Mouse (Mus musculus) testis, adult 2 months (tissue): ENCODE measurements around the gene D630045J12Rik. TPM values are rescaled to one million over a fixed set of nuclear protein-coding genes. Genes with fewer than 3 reads are reported as not detected.

Experiments used
- H3K27ac ChIP-seq: fragments of 200-500 bp; 2 replicates; pipeline ENCODE4 v1.5.1; 2012; ENCODE audit warnings: low read depth, low read length; ENCODE audit not compliant: control insufficient read depth, insufficient read depth
- H3K27me3 ChIP-seq: fragments of 200-500 bp; 2 replicates; pipeline ENCODE4 v1.6.1; 2012; ENCODE audit warnings: mild to moderate bottlenecking, low read length, moderate library complexity; ENCODE audit not compliant: control insufficient read depth, insufficient read depth
- H3K36me3 ChIP-seq: fragments of 200-500 bp; 2 replicates; pipeline ENCODE4 v1.6.1; 2012; ENCODE audit warnings: mild to moderate bottlenecking, low read length; ENCODE audit not compliant: control insufficient read depth, insufficient read depth
- H3K4me1 ChIP-seq: fragments of 200-500 bp; 2 replicates; pipeline ENCODE4 v1.6.1; 2012; ENCODE audit warnings: low read length; ENCODE audit not compliant: control insufficient read depth, insufficient read depth
- H3K4me3 ChIP-seq: fragments of 200-500 bp; 2 replicates; pipeline ENCODE4 v1.5.1; 2012; ENCODE audit warnings: low read depth, mild to moderate bottlenecking, low read length, moderate library complexity, mixed read lengths; ENCODE audit not compliant: control insufficient read depth
- CTCF ChIP-seq: fragments of 200-500 bp; IDR thresholded peaks from 2 replicates; pipeline ENCODE4 v1.5.1; 2012; ENCODE audit warnings: low read depth, mild to moderate bottlenecking, inconsistent platforms, low read length, moderate library complexity; ENCODE audit not compliant: control insufficient read depth, insufficient read depth, insufficient replicate concordance
- POLR2A ChIP-seq: fragments of 200-500 bp; IDR thresholded peaks from 2 replicates; pipeline ENCODE4 v1.6.1; 2012; ENCODE audit warnings: low read depth, mild to moderate bottlenecking, inconsistent platforms, low read length, moderate library complexity; ENCODE audit not compliant: control insufficient read depth
- polyA plus RNA-seq: library from polyadenylated mRNA; depleted of rRNA; stranded (reverse); fragments of >200 nt; gene quantifications from 2 replicates; pipeline ENCODE4 v1.2.3, GENCODE M21; 2012

Gene D630045J12Rik
- polyA plus RNA-seq, 1 experiment: 3.4 TPM

- H3K4me3 ChIP-seq: no peak overlapping the region
- TF ChIP-seq POLR2A: no peak
- TF ChIP-seq CTCF: no peak
- H3K27me3 ChIP-seq: no peaks in the 10 kb centered on the region
- H3K4me1 ChIP-seq: no peaks in the 10 kb centered on the region
- no peak overlapping the region for H3K27ac ChIP-seq
- H3K36me3 ChIP-seq: no peaks in the 10 kb centered on the region
These were observed 67.4 kb downstream of the D630045J12Rik start for GRCm38 (mm10) chr6:38186312-38186950.

GRCm38 (mm10) chr6:38184791-38185190, 69.0 kb downstream of the D630045J12Rik start:
- H3K4me1 ChIP-seq: no peaks in the 10 kb centered on the region
- H3K27ac ChIP-seq: no peak overlapping the region
- no peak overlapping the region for H3K4me3 ChIP-seq
- no peaks in the 10 kb centered on the region for H3K36me3 ChIP-seq
- TF ChIP-seq POLR2A (no peak), CTCF (no peak)
- no peaks in the 10 kb centered on the region for H3K27me3 ChIP-seq

- TF ChIP-seq POLR2A (no peak), CTCF (no peak)
- no peaks in the 10 kb centered on the region for H3K36me3 ChIP-seq
- no peak overlapping the region for H3K4me3 ChIP-seq
- H3K27ac ChIP-seq: no peak overlapping the region
- H3K27me3 ChIP-seq: no peaks in the 10 kb centered on the region
- H3K4me1 ChIP-seq: no peaks in the 10 kb centered on the region
These were observed 72.0 kb downstream of the D630045J12Rik start for GRCm38 (mm10) chr6:38181756-38182318.

- Histone ChIP-seq H3K27ac (no peak overlapping the region), H3K4me1 (no peaks in the 10 kb centered on the region), H3K27me3 (no peaks in the 10 kb centered on the region), H3K36me3 (no peaks in the 10 kb centered on the region), H3K4me3 (no peak overlapping the region)
- TF ChIP-seq CTCF (no peak), POLR2A (no peak)
These were observed 73.1 kb downstream of the D630045J12Rik start for GRCm38 (mm10) chr6:38180669-38181068.

GRCm38 (mm10) chr6:38165385-38165784, 88.4 kb downstream of the D630045J12Rik start:
- no peak for TF ChIP-seq POLR2A
- no peak for TF ChIP-seq CTCF
- no peak overlapping the region for H3K4me3 ChIP-seq
- no peak overlapping the region for H3K27ac ChIP-seq
- H3K27me3 ChIP-seq: no peaks in the 10 kb centered on the region
- no peaks in the 10 kb centered on the region for H3K4me1 ChIP-seq
- no peaks in the 10 kb centered on the region for H3K36me3 ChIP-seq

- Histone ChIP-seq H3K27ac (no peak overlapping the region), H3K4me3 (no peak overlapping the region), H3K4me1 (no peaks in the 10 kb centered on the region), H3K36me3 (no peaks in the 10 kb centered on the region), H3K27me3 (no peaks in the 10 kb centered on the region)
- no peak for TF ChIP-seq CTCF
- no peak for TF ChIP-seq POLR2A
These were observed 89.1 kb downstream of the D630045J12Rik start for GRCm38 (mm10) chr6:38164705-38165104.

- Histone ChIP-seq H3K27me3 (no peaks in the 10 kb centered on the region), H3K4me1 (no peaks in the 10 kb centered on the region), H3K36me3 (no peaks in the 10 kb centered on the region), H3K4me3 (no peak overlapping the region), H3K27ac (no peak overlapping the region)
- TF ChIP-seq POLR2A (no peak), CTCF (no peak)
These were observed 90.8 kb downstream of the D630045J12Rik start for GRCm38 (mm10) chr6:38162825-38163504.
